Mouse (Mus musculus) hindbrain, embryonic 14.5 days (tissue): ENCODE measurements around the gene Sycp3. TPM values are rescaled to one million over a fixed set of nuclear protein-coding genes. Genes with fewer than 3 reads are reported as not detected.

Experiments
- polyA plus RNA-seq: library from polyadenylated mRNA; unstranded; fragments of >200 nt; fragmentation: Nextera tagmentation; extraction: Ambion mirVana; gene quantifications from 2 replicates; pipeline ENCODE4 v1.2.1, GENCODE M21; 2014

The Sycp3 gene
- polyA plus RNA-seq, 1 experiment from 2014 or later = 0.20 TPM

Other genes starting within 250 kb of the Sycp3 start
- gene Dram1, start 80.5 kb upstream of the Sycp3 start, polyA plus RNA-seq = 0.44 and 0.82 TPM in 2 replicates
- 23.8 TPM in 2 replicates for gene Gnptab, start 80.4 kb upstream of the Sycp3 start, polyA plus RNA-seq
- gene Chpt1, start 44.5 kb downstream of the Sycp3 start, polyA plus RNA-seq = 15.6 and 16.6 TPM in 2 replicates
- 3.1 and 4.4 TPM in 2 replicates for gene Mybpc1, start 145.6 kb downstream of the Sycp3 start, polyA plus RNA-seq
- 0.17 TPM in 1 of 2 replicates, not detected in the other for gene Spic, start 225.4 kb downstream of the Sycp3 start, polyA plus RNA-seq